Mouse (Mus musculus): ENCODE measurements around the gene Slc25a31.

Gene Slc25a31

GRCm38 (mm10) chr3:40744024-40744835, 35.6 kb downstream of the Slc25a31 start, which contains the start of gene Hspa4l:
Gene Hspa4l (plus strand): TSS chr3:40744495.
- DNase-seq: no peak

DNA sequence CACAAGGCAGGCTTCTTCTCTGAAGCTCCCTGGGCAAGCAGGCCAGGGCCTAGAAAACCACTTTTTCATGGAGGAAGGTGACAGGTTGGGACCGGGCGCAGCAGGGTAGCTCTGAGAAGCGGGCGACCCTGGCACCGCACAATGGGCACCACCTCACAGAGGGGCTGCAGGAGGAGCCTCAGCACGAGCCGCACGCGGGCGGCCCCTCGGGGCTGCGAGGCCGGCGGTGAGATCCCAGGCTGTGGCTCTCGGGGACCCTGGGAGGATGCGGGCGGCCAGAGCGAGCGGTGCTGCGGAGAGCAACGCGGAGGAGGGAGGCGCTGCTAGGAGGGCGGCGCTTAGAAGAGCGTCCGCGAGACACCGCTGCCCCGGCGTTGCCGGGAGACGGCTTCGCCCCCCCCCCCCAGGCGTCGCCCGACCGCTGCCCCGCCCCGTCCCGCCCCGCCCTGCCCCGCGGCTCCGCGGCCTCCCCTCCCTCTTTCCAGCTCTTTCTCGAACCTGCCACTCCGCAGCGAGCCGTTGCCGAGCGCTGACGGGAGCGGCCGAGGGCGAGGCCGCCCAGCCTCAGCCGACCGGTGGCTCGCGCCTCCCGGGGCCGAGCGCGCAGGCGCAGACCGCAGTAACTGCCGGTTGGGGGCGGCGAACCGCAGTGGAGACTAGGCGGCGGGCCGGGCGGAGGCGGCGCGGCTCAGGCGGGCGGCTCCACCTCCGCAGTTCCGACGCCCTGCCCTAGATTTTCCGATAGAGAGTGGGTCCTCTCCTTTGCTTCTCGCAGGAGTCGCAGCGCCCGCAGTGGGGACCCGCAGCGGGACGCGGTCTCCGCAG, 36.4 kb downstream of the Slc25a31 start:
- peak; percentile 94 for DNase-seq

- DNase-seq: no peak
Observed at GRCm38 (mm10) chr3:40745661-40746547, 37.2 kb downstream of the Slc25a31 start.

DNA sequence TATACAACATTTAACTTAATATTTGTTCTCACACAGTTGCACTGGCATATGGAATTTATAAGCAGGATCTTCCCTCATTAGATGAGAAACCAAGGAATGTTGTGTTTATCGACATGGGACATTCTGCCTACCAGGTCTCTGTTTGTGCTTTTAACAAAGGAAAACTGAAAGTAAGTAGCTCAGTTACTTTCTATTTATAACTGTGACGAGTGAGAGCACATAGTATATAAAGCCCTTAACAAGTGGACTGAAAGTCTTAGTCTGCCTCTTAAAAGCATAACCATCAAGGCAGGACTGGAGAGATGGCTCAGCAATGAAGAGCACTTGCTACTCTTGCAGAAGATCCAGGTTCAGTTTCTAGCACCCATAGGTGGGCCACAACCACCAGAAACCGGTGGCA, 52.1 kb downstream of the Slc25a31 start:
- DNase-seq: no peak

GRCm38 (mm10) chr3:40761312-40761711, 52.7 kb downstream of the Slc25a31 start:
- DNase-seq: no peak

Data from cerebellum, adult 8-10 months (tissue).